ENCODE assay signal across 15 mouse cellular contexts in the genomic region with DNA sequence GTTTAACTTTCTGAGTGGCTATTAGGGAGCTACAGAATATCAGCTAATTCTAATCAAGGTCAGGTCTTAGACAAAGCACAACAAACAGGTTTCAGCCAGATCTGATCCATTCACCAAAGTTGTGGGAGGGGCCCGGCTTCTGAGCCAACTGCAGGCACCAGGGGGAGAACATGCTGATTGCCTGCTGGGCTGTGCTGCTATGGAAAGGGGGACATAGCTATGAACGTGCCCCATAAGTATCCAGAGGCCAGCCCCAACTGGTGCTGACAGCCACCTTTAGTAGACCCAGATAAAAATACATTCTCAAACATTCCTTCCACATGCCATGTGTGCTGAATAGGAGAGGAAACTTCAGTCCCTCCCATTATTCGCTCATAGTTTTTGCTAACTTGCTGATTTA.
A peak's percentile ranks its signal among the peaks of the same experiment; 100 is the strongest.
DNase-seq lines count a peak whose midpoint lies in the region; ATAC-seq lines count a peak whose summit lies in the region.
"Had no signal": no experiment of that assay in that cellular context is flagged by ENCODE, and none has a peak within 500 bp of the region (broad histone marks: within the 10 kb centered on the region; RNA-seq: fewer than 3 reads in every experiment).

No protein-coding gene starts in this region.

- peak overlapping the region; percentile 86 for H3K27ac ChIP-seq in heart, embryonic 11.5 days (ENCODE audit: low read depth, low read length)
- no peak overlapping the region for H3K27ac ChIP-seq in stomach, embryonic 14.5 days (ENCODE audit: low read length)
- H3K27ac ChIP-seq: forebrain, embryonic 12.5 days; hindbrain, embryonic 14.5 days; lung, embryonic 15.5 days had no signal

- H3K27me3 ChIP-seq in heart, embryonic 11.5 days (ENCODE audit: control insufficient read depth, insufficient read depth, low read length), result no peaks in the 10 kb centered on the region
- H3K27me3 ChIP-seq in stomach, embryonic 14.5 days (ENCODE audit: control insufficient read depth, insufficient read depth, low read length), result no peaks in the 10 kb centered on the region
- H3K27me3 ChIP-seq: forebrain, embryonic 12.5 days; lung, embryonic 15.5 days had no signal

- H3K4me3 ChIP-seq in heart, embryonic 11.5 days (ENCODE audit: low read depth, low read length), result no peak overlapping the region
- no peak overlapping the region for H3K4me3 ChIP-seq in stomach, embryonic 14.5 days (ENCODE audit: low read depth, low read length)
- H3K4me3 ChIP-seq: forebrain, embryonic 12.5 days; lung, embryonic 15.5 days had no signal

- intact Hi-C loops in heart, postnatal 36 days (cut with DNase I), result no loop called here

- H3K4me2 ChIP-seq in heart, embryonic 11.5 days, result peak overlapping the region; percentile 53
- no peak overlapping the region for H3K4me2 ChIP-seq in stomach, embryonic 14.5 days (replicated peaks; ENCODE audit: low read depth, low read length)
- H3K4me2 ChIP-seq: forebrain, embryonic 12.5 days; hindbrain, embryonic 14.5 days; liver, embryonic 11.5 days; lung, embryonic 15.5 days had no signal

- peak; percentile 87 for ATAC-seq in heart, embryonic 11.5 days (replicated peaks; ENCODE audit: insufficient number of reproducible peaks, low FRiP score, low TSS enrichment)
- ATAC-seq in stomach, embryonic 14.5 days (ENCODE audit: insufficient number of reproducible peaks, insufficient read depth, low FRiP score, low read depth), result 0 out of 2 replicates have a peak, but pooled peaks have one; percentile 49

- WGBS in heart, embryonic 11.5 days (ENCODE audit: insufficient replicate concordance), result 18% methylated on average over 3 of the region's 3 CpGs
- WGBS in stomach, embryonic 14.5 days, result 42% methylated on average over 3 of the region's 3 CpGs

- H3K36me3 ChIP-seq in heart, embryonic 11.5 days (ENCODE audit: control insufficient read depth, insufficient read depth, low read length), result no peaks in the 10 kb centered on the region
- no peaks in the 10 kb centered on the region for H3K36me3 ChIP-seq in stomach, embryonic 14.5 days (ENCODE audit: control insufficient read depth, insufficient read depth, low read length)
- H3K36me3 ChIP-seq: forebrain, embryonic 12.5 days; lung, embryonic 15.5 days had no signal

- H3K9me3 ChIP-seq in heart, embryonic 11.5 days (replicated peaks; ENCODE audit: control insufficient read depth, low read length), result no peaks in the 10 kb centered on the region
- H3K9me3 ChIP-seq in stomach, embryonic 14.5 days (ENCODE audit: control insufficient read depth, low read depth, low read length), result no peaks in the 10 kb centered on the region
- H3K9me3 ChIP-seq: forebrain, embryonic 12.5 days; lung, embryonic 15.5 days had no signal

- no peak overlapping the region for H3K9ac ChIP-seq in heart, embryonic 11.5 days (ENCODE audit: low read depth, low read length)
- H3K9ac ChIP-seq in stomach, embryonic 14.5 days (replicated peaks; ENCODE audit: low read depth, low read length), result no peak overlapping the region
- H3K9ac ChIP-seq: forebrain, embryonic 12.5 days; hindbrain, embryonic 14.5 days; lung, embryonic 15.5 days had no signal

- peaks cover 8% of the 10 kb centered on the region for H3K4me1 ChIP-seq in heart, embryonic 11.5 days (ENCODE audit: control insufficient read depth, insufficient read depth, low read length)
- H3K4me1 ChIP-seq in stomach, embryonic 14.5 days (ENCODE audit: control insufficient read depth, insufficient read depth, low read length), result no peaks in the 10 kb centered on the region
- H3K4me1 ChIP-seq: lung, embryonic 15.5 days had no signal

- no peak for DNase-seq in heart, postnatal 36 days
- DNase-seq in kidney, adult 9 months, result peak; percentile 32
- no peak for DNase-seq in kidney, postnatal 14 days
- DNase-seq in NIH3T3 (ENCODE audit: low read depth), result peak; percentile 28
- no peak for DNase-seq in cerebellum, adult 11-12 months
- DNase-seq: cerebellum, adult 2 months; cerebellum, postnatal 36 days; layer of hippocampus, adult 9-11 months; lung, postnatal 4 days had no signal

Comparison
In these comparisons a context has a peak if more than half of its experiments do, and no peak if none do; other contexts are left out.
1. DNase-seq: peak in kidney, adult 9 months (single experiment) and NIH3T3 (single experiment); none in heart, postnatal 36 days (0 of 2), kidney, postnatal 14 days (single experiment) and cerebellum, adult 11-12 months (single experiment).